Mouse (Mus musculus): ENCODE measurements around the gene Ncl.
A peak's percentile ranks its signal among the peaks of the same experiment; 100 is the strongest.
"Not testable (repeated sequence)": the region's sequence is repeated elsewhere in the genome, so short reads cannot be mapped to it uniquely, and the experiment has no call there.

The Ncl gene

DNA sequence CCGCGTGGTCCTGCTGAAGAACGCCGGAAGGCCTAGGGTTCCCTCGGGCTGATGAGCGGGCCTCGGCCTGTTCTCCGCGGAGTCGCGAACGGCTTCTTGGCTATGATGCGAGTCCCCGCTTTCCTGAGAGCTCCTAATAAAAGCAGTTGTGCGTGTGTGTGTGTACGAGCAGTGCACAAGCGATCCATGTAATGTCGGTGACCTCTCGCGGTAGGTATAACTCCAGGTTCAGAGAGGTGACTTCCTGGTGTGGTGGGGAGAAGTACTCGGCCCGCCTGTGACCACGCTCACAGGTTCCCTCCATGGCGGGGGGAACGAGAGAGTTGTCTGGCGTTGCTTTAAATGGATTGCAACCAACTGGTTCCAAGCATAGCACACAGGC is 589 bp upstream of the Ncl start:
- DNase-seq (ENCODE audit: low spot score in 2 of 2): no peak

DNA sequence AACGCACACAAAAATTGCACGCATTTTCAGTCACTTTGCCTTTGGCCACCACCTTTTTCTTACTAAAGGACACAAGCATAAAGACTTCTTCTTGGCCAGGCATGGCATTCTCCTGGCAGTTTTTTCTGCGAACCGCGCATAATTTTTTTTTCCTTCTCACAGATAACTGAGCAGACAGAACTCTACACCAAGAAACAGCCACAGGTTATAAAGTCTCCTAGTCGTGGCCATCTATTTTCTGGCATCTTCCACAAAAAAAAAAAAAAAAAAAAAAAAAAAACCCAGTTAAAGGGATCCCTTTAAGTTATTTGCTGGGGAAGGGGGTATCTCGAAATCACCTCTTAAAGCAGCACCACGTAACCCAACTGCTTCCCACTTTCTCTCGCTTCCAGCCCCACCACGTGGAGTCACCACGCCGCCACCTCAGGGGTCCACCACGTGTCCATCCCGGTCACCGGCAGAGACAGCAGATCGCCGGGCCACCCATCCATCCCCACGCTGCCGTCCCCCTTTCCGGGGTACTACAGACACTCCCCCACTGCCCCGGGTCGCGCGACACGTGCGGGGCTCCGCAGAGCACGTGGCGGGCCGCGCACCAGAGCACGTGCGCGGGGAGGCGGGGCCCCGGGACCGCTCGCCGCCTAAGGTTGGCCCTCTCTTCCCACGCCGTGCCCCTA is 833 bp downstream of the Ncl start:
- no peak for DNase-seq (ENCODE audit: low spot score in 2 of 2)

DNA sequence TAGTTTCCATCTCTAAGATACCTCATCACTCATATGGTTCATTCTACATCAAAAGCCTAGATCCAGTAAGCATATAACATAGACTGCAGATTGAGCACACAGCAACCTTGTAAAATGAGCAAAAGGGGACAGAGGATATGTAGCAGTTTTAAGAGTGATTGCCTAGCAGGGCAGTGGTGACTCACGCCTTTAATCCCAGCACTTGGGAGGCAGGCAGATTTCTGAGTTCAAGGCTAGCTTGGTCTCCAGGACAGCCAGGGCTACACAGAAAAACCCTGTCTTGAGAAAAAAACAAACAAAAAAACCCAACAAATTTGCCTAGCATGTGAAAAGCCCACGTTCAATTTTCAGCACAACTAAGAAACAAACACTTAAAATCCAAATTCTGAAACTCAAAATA is 5.0 kb downstream of the Ncl start:
- DNase-seq (ENCODE audit: low spot score in 2 of 2): no peak

DNA sequence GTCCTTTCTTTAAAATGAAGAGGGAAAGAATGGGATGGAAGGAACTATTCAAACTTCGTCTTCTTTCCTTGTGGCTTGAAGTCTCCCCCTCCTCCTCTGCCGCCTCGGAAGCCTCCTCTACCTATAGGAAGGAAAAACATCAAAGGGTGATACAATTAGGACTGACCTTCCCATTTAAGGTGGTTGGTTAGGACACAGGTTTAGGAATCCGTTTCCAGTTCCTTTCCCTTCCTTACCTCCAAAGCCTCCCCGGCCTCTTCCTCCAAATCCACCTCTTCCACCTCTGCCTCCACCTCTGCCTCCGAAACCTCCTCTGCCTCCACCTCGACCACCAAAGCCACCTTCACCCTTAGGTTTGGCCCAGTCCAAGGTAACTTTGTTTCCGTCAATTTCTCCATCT is 8.6 kb downstream of the Ncl start:
- DNase-seq (ENCODE audit: low spot score in 2 of 2): no peak

DNA sequence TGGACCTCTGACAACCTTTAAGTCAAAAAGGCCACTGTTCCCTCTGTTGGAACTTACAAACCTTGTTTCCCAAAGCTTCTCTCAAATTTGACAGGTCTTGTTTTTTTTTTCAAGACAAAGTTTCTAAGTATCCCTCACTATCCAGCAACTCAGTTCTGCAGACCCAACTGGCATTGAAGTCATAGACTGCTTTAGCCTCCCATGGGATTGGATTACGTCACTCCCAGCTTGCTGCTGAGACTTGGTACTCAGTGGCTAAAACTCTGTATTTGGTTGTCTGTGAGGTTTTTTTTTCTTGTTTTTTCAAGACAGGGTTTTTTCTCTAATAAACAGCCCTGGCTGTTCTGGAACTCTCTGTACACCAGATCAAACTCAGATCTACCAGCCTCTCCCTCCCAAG is 9.5 kb downstream of the Ncl start:
- DNase-seq (ENCODE audit: low spot score in 2 of 2): no peak

DNA sequence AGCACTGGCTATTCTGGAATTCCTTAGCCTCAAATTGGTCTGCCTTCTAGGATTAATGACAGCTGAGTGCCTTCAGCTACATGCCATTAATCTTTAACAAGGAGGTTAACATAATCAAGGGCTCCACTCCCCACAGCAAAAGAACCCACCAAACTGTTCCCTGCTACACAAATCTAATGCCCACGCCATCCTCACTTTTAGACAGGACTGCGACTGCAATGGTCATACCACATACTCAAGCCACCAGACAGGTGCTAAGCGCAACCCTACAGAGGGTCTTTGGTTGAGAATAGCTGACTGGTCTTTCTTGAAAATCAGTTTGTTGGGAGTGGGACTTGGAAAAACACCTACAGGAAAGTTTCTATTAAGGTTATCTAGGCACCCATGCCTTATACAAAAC is 10.0 kb downstream of the Ncl start:
- DNase-seq (ENCODE audit: low spot score in 2 of 2): no peak

DNA sequence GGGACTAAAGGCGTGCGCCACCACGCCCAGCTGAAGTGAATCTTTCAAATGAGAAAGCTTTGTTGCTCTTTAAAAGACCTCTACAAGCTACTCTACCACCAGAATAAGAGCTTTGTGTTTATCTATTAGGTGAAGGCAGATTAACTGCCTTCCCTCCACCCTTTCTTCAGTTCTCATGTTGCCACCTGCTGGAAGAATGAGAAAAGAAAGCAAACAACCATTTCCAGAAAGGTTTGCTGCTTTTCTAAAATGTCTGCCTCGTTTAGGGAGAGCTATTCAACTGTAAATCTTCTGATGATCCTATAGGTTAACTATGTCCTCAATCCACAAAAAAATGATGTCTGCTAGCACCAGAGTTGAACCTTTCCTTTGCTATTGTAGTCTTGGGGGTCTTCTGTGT is 10.4 kb downstream of the Ncl start:
- no peak for DNase-seq (ENCODE audit: low spot score in 2 of 2)

DNA sequence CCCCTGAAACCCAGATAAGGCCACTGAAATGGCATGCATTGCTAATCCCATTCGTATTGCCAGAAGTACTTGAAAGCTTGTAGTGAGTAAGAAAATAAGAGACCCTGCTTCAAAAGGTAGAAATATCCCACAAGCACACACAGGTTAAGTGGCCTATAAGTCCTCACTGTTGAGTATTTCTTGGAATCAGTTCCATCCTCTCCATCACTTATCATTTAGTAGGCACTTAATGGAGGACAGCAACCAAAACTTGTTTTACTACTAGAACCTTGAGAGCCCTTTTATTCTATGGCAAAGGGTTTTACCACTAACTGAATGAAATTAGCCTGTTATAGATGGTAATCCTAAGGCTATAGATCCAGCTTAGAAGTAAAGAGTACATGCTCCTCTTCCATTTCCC is 11.1 kb downstream of the Ncl start:
- DNase-seq (ENCODE audit: low spot score in 2 of 2): no peak

DNA sequence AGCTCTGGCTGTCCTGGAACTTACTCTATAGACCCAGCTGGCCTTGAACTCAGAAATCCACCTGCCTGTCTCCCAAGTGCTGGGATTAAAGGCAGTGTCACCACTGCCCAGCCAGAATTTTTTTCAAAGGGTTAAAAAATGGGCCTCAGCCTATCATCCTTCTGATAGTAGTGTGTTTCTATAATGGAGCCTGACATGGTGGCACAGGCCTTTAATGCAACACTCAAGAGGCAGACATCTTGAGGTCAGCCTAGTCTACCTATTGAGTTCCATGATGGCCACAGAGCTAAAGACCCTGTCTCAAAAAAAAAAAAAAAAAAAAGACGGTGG is 11.5 kb downstream of the Ncl start:
- no peak for DNase-seq (ENCODE audit: low spot score in 2 of 2)

DNA sequence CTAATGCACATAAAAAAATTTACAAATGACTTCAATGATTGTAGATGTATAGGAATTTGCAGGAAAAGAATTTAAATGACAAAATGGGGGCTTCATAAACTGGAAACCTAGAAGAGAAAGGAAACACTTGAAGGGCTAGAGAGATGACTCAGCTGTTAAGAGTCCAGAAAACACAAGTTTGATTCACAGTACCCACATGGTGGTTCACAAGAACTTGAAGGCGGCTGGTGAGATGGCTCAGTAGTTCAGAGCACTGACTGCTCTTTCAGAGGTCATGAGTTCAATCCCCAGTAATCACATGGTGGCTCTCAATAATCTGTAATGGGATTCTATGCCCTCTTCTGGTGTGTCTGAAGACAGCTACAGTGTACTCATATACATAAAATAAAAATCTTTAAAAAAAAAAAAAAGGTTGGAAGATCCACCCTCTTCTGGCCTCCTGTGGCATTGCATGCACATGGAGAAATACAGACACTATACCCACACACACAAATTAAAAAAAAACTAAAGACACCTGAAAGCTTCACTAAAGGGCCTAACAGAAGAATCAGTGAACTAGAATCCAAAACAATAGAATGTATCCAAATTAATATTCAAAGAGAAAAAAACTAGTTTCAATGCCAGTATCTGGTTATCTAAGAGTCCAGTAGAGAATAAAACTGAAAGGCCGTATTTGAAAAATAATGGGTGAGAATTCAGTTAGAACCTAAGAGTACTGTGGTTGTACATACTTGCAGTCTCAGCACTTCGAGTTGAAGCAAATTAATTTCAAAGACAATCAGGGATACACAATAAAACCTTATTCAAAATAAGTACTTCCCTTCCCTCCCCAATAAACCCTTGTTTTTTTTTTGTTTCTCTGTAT is 12.1 kb downstream of the Ncl start:
- DNase-seq (ENCODE audit: low spot score in 2 of 2): no peak

DNA sequence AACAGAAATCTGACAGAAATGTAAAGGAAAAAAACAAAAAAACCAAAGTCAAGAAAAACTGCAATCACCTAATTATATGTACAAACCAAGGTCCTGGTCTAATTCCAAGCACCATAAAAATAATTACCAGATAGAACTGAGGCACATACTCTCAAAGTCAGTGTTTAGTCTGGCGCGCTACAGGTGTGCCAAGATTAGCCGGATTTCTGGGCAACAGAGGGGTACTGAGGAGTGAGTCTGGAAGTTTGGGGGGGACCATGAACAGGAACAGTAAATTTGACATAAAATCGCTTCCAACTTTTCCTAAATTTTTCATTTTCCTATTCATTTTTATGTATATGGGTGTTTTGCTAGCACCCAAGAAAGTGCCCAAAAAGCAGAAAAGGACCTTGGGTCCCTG is 13.2 kb downstream of the Ncl start:
- DNase-seq (ENCODE audit: low spot score in 2 of 2): no peak

DNA sequence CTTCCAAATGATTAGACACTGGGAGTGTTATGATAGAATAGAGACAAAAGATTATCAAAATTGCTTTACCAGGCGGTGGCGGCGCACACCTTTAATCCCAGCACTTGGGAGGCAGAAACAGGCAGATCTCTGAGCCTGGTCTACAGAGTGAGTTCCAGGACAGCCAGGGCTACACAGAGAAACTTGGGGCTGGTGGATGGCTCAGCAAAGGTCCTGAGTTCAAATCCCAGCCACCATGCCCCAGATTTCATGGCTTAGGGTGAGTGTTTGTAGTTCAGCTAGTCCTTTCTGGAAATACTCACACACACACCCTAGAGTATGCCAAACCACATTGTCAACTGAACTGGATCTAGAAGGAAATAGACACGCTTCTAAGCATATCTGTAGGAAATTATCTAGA is 14.1 kb downstream of the Ncl start:
- no peak for DNase-seq (ENCODE audit: low spot score in 2 of 2)

DNA sequence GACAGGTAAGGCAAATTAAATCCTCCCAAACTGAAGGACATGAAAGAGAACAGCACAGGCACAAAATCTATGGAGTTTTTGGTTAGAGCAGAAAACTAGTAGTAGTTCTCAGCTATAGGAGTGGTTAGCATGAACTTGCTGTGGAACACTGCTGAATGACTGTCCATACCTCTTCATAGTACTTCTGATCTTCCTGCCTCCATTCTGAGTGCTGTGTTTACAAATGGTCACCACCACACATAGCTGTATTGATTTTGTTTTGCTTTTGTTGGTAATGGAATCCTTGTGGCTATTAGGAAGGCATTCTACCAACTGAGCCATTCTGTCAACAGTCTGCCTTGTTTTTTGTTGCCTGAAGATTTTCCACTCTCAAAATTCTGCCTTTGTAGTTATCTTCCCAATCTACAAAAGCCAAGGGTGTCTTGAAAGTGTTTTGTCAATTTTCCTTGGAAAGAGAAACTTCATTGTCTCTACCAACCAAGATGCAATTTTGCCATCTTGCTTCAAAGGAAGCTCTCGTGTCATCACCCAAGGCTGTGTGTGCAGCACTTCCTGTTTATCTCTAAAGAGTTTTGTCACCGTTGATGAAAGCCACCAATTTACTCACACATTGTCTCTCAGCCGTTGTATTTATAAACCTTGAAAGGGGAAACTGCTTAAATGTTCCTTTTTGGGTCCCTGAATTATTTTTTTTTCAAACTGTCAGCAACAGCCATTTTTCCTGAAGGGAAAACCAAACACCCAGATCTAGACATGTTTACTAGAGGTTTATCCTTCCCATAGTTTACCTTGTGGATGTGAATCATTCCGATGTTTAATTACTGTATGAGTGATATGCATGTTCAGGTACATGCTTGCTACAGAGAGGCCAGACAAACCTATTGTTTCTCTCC is 15.0 kb downstream of the Ncl start:
- DNase-seq (ENCODE audit: low spot score in 2 of 2): no peak

DNA sequence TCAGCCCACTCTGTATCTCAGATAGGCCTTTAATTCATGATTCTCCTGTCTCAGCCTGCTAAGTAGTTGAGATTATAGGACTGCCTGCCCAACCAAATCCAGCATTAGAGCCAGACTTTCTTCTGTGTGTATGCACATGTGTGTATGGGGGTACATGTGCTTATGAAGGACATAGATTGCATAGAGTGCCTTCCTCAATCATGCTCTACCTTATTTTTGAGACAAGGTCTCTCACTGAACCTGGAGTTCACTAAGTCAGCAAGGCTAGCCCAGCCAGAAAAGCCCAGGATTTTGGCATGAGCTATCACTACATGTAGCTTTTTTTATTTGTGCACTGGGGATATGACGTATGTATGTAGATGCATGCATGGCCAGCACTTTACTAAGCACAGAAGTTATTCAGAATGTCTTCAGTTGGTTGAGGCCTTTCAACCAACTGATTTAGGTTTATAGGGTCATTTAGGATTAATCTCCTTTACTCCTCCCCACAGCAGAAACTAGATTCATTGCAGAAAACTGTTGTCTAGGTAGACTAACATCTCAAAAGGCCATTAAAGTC is 16.0 kb downstream of the Ncl start:
- DNase-seq (ENCODE audit: low spot score in 2 of 2): no peak

DNA sequence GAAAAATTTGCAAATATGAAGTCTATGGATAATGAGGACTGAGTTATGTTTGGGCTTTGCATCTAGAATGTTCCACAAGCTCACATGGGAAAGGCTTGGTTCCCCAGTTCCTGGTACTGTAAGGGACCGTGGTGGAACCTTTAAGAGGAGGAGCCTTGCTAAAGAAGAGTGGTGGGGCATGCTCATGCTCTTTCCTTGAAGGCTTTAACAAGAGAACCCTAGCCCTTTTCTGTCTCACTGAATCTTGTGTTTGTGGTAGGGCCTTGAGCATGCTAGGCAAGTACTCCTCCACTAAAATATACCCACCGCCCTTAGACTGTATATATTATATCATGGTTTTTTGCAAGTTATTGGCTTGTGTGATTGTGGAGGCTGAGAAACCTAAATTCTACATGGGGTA is 16.8 kb downstream of the Ncl start:
- no peak for DNase-seq (ENCODE audit: low spot score in 2 of 2)

DNA sequence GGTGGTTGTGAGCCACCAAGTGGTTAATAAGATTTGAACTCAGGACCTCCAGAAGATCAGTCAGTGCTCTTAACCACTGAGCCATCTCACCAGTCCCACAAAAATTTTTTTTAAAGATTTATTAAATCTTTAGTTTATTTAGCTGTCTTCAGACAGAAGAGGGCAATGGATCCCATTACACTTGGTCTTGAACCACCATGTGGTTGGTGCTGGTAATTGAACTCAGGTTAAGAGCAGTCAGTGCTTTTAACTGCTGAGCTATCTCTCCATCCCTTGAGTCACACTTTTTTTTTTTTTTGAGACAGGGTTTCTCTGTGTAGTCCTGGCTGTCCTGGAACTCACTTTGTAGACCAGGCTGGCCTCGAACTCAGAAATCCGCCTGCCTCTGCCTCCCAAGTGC is 18.1 kb downstream of the Ncl start:
- not testable (repeated sequence) for DNase-seq (ENCODE audit: low spot score in 2 of 2)

DNA sequence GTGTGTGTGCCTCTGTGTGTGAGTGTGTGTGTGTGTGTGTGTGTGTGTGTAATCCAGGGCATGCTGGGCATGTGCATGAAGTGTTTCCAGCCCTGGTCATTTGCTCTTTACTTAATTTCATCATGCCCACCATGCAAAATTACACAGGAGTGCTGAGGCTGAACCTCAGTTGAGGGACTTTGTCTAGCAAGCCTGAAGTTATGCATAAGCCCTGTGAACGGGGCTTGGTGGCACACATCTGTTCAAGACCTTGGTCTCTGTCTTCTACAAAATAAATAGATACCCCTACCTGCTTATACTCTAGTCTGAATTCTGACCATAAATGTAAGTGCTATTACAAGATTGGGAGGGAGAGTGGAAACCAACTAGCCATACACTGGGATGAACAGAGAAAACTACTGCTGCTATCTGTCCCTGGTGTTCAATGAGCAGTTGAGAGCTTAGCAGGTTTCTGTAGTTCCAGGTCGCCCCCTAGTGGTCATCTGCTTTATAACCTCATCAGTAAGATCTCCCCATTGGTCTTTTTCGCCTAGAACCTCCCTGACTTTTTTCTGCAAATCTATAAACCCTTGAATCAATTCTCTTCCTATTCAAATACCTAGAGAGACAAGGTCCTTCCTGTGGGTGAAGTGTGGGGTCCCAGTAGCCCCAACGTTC is 19.9 kb downstream of the Ncl start:
- peak; percentile 70 to 87 for DNase-seq (ENCODE audit: low spot score in 2 of 2)

DNA sequence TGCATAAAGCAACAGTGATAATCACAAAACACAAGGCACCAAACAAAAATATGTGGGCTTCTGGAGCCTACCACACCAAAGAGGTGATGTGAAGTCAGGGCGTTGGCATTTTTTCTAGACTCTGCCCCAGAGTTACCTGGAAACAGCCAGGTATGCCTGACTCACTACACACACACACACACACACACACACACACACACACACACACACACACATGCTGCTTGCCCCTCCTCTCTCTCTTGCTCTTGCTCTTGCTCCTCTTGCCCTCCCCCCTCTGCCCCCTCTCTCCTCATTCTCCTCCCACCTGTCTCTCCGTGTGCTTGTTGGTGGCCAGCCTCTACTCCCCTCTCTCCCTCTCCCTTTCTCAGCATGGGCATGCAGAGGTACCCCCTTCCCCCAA is 22.9 kb downstream of the Ncl start:
- no peak for DNase-seq (ENCODE audit: low spot score in 2 of 2)

DNA sequence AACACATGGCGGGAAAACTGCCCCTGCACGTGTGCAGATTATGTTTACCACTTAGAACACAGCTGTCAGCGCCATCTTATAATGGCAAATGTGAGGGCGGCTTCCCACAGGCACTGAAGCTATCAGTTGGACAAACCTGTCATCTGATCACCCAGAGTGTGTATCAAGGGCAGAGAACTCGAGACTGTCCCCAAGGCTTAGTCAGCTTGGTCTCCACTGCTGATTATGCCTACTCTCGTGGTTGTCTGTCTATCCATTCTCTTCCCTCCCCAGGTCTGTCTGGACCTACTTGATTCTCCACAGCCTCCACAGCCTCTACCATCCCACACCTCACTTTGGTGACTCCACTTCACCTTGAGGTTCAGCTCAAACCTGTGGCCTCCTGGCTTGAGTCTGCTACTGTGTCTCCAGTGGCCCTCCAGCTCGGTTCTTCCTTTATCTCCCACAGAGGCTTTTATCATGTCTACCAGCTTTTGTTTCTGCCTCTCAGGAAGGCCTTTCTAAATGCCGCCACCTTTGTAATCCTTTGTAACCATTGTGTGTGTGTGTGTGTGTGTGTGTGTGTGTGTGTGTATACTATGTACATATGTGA is 38.3 kb downstream of the Ncl start:
- DNase-seq (ENCODE audit: low spot score in 2 of 2): no peak

DNA sequence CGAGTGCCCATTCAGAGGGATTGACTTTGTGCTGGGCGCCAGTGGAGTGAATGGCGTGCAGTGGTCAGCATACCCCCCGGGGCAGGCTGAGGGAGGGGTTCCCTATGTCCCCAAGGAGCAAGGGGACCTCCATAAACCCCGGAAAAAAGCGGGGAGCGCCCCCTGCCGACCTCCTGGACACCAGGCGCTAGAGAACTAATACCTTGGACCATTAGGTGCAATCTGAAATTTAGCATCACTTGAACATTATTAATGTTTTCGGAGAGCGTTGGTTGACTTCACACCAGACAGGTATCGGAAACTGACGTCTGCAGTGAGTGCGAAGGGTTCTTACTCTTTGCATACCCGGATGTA is 45.5 kb downstream of the Ncl start:
- DNase-seq (ENCODE audit: low spot score in 2 of 2): peak in 1 of 2 experiments; percentile 65

DNA sequence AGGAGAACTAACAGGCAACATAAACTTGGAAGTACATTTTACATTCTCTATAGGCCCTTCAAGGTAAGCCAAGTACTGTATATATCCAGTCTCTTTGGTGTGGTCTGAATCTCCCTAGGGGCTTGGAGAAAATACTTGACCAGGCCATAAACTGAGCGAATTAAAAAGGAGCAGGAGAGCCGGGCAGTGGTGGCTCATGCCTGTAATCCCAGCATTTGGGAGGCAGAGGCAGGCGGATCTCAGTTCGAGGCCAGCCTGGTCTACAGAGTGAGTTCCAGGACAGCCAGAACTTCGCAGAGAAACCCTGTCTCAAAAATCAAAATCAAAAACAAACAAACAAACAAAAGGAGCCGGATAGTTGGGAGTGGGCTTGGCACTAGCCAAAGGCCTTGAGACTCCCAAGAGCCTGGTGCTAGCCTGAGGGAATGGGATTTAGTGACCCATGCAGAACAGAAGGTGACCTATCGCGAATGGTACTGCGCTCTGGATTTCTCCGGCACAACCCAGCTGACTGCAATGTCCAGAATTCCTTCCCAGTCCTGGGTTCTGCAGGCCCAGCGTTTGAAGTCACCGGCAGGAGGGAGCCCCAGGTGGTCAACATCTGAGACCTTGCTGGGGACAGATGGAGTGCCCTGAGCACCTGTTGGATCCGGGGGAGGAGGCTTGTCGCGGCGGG is 46.0 kb downstream of the Ncl start:
- DNase-seq (ENCODE audit: low spot score in 2 of 2): no peak
